Mouse (Mus musculus): ENCODE measurements at regions not wholly inside any gene's neighbourhood (a gene's known extent, or its start where the extent isn't known, plus 50 kb on each side); places are given as distances from the start of the nearest gene placed in this dataset.

DNA sequence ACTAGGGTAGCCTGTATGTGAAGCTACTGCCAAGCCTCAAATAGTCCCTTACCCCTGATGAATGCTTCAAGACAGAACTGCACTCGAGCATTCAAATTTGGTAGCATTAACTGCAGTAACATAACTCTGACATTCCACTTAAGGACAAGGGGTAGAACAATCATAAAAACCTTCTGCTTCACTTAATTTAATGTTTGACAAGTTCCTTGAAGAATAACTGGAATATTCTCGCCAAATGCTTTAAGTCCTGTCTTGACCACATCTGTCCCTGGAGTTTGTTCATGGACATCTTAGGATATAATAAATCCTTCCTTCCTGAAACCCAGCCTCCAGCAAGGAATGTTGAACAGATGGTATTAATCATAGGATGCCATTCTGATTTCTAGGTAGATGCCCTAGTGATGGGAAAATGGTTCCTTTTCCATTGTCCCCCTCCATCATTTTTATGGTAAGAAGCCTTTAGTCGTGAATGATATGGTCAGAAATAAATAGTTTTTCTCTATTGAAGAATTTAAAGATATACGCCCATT, 154.7 kb upstream of the Gm15217 start:
- TF ChIP-seq CTCF (IDR thresholded peaks at IDR 0.05; ENCODE audit: low read depth) (no peak), EP300 (IDR thresholded peaks at IDR 0.05; ENCODE audit: low read depth) (no peak)
